Mouse (Mus musculus) layer of hippocampus, adult 2 months (tissue): ENCODE measurements at regions not wholly inside any gene's neighbourhood (a gene's known extent, or its start where the extent isn't known, plus 50 kb on each side); places are given as distances from the start of the nearest gene placed in this dataset.

Experiments used
- DNase-seq, 2 experiments: peaks; one replicate each; pipeline ENCODE4 v3.0.0; 2022; ENCODE audit warnings: low spot score in 2 of 2
- H3K27ac ChIP-seq: fragments of 200-600 bp; 2 replicates; pipeline ENCODE4 v1.8.1; 2022
- H3K4me3 ChIP-seq: fragments of 200-600 bp; 2 replicates; pipeline ENCODE4 v1.8.1; 2022; ENCODE audit warnings: mild to moderate bottlenecking
- CTCF ChIP-seq: fragments of 200-600 bp; conservative IDR thresholded peaks from 2 replicates; pipeline ENCODE4 v1.8.1; 2022; ENCODE audit warnings: antibody characterized with exemption, mild to moderate bottlenecking, moderate library complexity

- TF ChIP-seq CTCF = no peak
- no peak for DNase-seq
- H3K27ac ChIP-seq = no peak overlapping the region
- H3K4me3 ChIP-seq = no peak overlapping the region
These were observed 152.2 kb upstream of the Mgmt start for GRCm38 (mm10) chr7:136742171-136742570.

- TF ChIP-seq CTCF = no peak
- DNase-seq = no peak
- H3K27ac ChIP-seq = no peak overlapping the region
These were observed 149.0 kb upstream of the Mgmt start for GRCm38 (mm10) chr7:136745412-136745811.

GRCm38 (mm10) chr7:136751477-136751876 lies 142.9 kb upstream of the Mgmt start:
- no peak for TF ChIP-seq CTCF

More at GRCm38 (mm10) chr7:136745412-136745811, 149.0 kb upstream of the Mgmt start:
- H3K4me3 ChIP-seq = no peak overlapping the region

GRCm38 (mm10) chr7:136754821-136755220 lies 139.6 kb upstream of the Mgmt start:
- TF ChIP-seq CTCF = no peak
- Histone ChIP-seq H3K4me3 (no peak overlapping the region), H3K27ac (no peak overlapping the region)
- DNase-seq = no peak

More at GRCm38 (mm10) chr7:136751477-136751876, 142.9 kb upstream of the Mgmt start:
- no peak for DNase-seq
- no peak overlapping the region for H3K4me3 ChIP-seq
- no peak overlapping the region for H3K27ac ChIP-seq

- no peak overlapping the region for H3K27ac ChIP-seq
- no peak for DNase-seq
- no peak overlapping the region for H3K4me3 ChIP-seq
- no peak for TF ChIP-seq CTCF
These were observed 129.4 kb upstream of the Mgmt start for GRCm38 (mm10) chr7:136765026-136765425.

GRCm38 (mm10) chr7:136767231-136767630 lies 127.2 kb upstream of the Mgmt start:
- TF ChIP-seq CTCF = no peak
- no peak for DNase-seq
- Histone ChIP-seq H3K4me3 (no peak overlapping the region), H3K27ac (no peak overlapping the region)

GRCm38 (mm10) chr7:136780708-136781107 lies 113.7 kb upstream of the Mgmt start:
- DNase-seq = no peak
- Histone ChIP-seq H3K27ac (no peak overlapping the region), H3K4me3 (no peak overlapping the region)
- no peak for TF ChIP-seq CTCF

GRCm38 (mm10) chr7:136791162-136791561 lies 103.3 kb upstream of the Mgmt start:
- Histone ChIP-seq H3K4me3 (no peak overlapping the region), H3K27ac (no peak overlapping the region)
- no peak for DNase-seq
- TF ChIP-seq CTCF = no peak

GRCm38 (mm10) chr7:136792131-136792530 lies 102.3 kb upstream of the Mgmt start:
- no peak for DNase-seq
- no peak for TF ChIP-seq CTCF
- no peak overlapping the region for H3K4me3 ChIP-seq

GRCm38 (mm10) chr7:136796415-136796814 lies 98.0 kb upstream of the Mgmt start:
- H3K27ac ChIP-seq = no peak overlapping the region
- no peak overlapping the region for H3K4me3 ChIP-seq
- no peak for TF ChIP-seq CTCF
- no peak for DNase-seq

More at GRCm38 (mm10) chr7:136792131-136792530, 102.3 kb upstream of the Mgmt start:
- no peak overlapping the region for H3K27ac ChIP-seq

GRCm38 (mm10) chr7:136797780-136798435 lies 96.5 kb upstream of the Mgmt start:
- Histone ChIP-seq H3K4me3 (no peak overlapping the region), H3K27ac (no peak overlapping the region)
- DNase-seq = no peak
- TF ChIP-seq CTCF = no peak

GRCm38 (mm10) chr7:136798605-136799004 lies 95.8 kb upstream of the Mgmt start:
- TF ChIP-seq CTCF = no peak
- no peak overlapping the region for H3K27ac ChIP-seq
- no peak for DNase-seq
- H3K4me3 ChIP-seq = no peak overlapping the region

GRCm38 (mm10) chr7:136807101-136807500 lies 87.3 kb upstream of the Mgmt start:
- no peak for DNase-seq
- H3K4me3 ChIP-seq = no peak overlapping the region
- no peak overlapping the region for H3K27ac ChIP-seq
- no peak for TF ChIP-seq CTCF

GRCm38 (mm10) chr7:136807968-136808367 lies 86.4 kb upstream of the Mgmt start:
- TF ChIP-seq CTCF = peak; percentile 57
- no peak for DNase-seq
- Histone ChIP-seq H3K27ac (no peak overlapping the region), H3K4me3 (no peak overlapping the region)
